Mouse (Mus musculus): ENCODE measurements around the gene Fam173b. TPM values are rescaled to one million over a fixed set of nuclear protein-coding genes. Genes with fewer than 3 reads are reported as not detected.
A peak's percentile ranks its signal among the peaks of the same experiment; 100 is the strongest.

The Fam173b gene
- polyA plus RNA-seq, 1 experiment, result 4.9 TPM

DNA sequence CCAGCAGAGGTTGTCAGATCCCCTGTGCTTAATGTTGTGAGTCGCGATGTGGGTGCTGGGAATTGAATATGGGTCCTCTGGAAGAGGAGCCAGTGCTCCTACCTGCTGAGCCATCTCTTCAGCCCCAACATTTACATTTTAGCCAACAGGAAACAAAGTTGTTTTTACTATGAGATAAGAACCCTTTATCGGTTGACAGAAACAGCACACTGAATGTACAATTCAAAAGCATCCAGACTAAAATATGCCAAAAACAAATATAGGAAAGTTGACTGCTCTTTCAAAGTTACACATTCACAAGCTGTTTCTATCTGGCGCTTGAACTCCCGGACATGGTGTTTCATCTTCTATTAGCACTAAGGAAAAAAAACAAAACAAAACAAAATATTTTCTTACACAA is 15.6 kb upstream of the Fam173b start:
- H3K27me3 ChIP-seq (ENCODE audit: control insufficient read depth, insufficient read depth, low read length), result no peaks in the 10 kb centered on the region

DNA sequence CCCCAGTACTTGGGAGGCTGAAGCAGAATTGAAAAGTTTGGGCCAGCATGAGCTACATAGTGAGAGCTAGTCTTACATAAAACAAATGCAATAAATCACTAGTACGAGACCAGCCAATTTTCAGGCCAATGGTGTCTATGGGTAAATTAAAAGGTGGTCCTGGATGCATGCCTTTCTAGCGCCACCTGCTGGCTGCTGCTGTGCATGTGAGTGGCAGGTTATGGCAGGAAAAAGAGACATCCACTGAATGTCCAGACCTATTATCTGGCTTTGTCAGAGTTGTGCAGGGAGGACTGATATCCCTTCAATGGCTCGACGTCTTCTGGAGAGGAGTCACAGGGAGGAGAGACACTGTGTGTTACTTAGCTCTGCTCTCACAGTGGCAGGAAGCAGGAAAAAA is 15.1 kb upstream of the Fam173b start:
- 2% methylated on average over 4 of the region's 4 CpGs for WGBS
- Histone ChIP-seq H3K27me3 (ENCODE audit: control insufficient read depth, insufficient read depth, low read length) (no peaks in the 10 kb centered on the region), H3K36me3 (ENCODE audit: control insufficient read depth, insufficient read depth, low read length) (peaks cover 9% of the 10 kb centered on the region), H3K27ac (ENCODE audit: insufficient read depth, low read length) (no peak overlapping the region), H3K4me1 (ENCODE audit: control insufficient read depth, insufficient read depth, insufficient read length) (peaks cover 2% of the 10 kb centered on the region; the same call in 1 of the 2 replicates), H3K4me3 (ENCODE audit: extremely low read depth, insufficient read depth, insufficient read length) (no peak overlapping the region)
- DNase-seq (ENCODE audit: low read depth in 1 of 2, low spot score in 2 of 2), result peak; percentile 56 to 80
- peak; percentile 88; the same call in 1 of the 2 replicates for TF ChIP-seq CTCF (IDR thresholded peaks at IDR 0.05; ENCODE audit: extremely low read depth, insufficient read depth, insufficient read length, insufficient replicate concordance)
- no peak for TF ChIP-seq POLR2A (IDR thresholded peaks at IDR 0.05; ENCODE audit: low read depth, low read length)

More for the DNA sequence above, 15.6 kb upstream of the Fam173b start:
- 89% methylated on average over 5 of the region's 5 CpGs for WGBS
- Histone ChIP-seq H3K4me3 (ENCODE audit: extremely low read depth, insufficient read depth, insufficient read length) (no peak overlapping the region), H3K36me3 (ENCODE audit: control insufficient read depth, insufficient read depth, low read length) (peaks cover 7% of the 10 kb centered on the region), H3K27ac (ENCODE audit: insufficient read depth, low read length) (no peak overlapping the region), H3K4me1 (ENCODE audit: control insufficient read depth, insufficient read depth, insufficient read length) (peaks cover 2% of the 10 kb centered on the region; the same call in 1 of the 2 replicates)
- DNase-seq (ENCODE audit: low read depth in 1 of 2, low spot score in 2 of 2), result no peak
- TF ChIP-seq POLR2A (IDR thresholded peaks at IDR 0.05; ENCODE audit: low read depth, low read length), result no peak
- no peak for TF ChIP-seq CTCF (IDR thresholded peaks at IDR 0.05; ENCODE audit: extremely low read depth, insufficient read depth, insufficient read length, insufficient replicate concordance)

DNA sequence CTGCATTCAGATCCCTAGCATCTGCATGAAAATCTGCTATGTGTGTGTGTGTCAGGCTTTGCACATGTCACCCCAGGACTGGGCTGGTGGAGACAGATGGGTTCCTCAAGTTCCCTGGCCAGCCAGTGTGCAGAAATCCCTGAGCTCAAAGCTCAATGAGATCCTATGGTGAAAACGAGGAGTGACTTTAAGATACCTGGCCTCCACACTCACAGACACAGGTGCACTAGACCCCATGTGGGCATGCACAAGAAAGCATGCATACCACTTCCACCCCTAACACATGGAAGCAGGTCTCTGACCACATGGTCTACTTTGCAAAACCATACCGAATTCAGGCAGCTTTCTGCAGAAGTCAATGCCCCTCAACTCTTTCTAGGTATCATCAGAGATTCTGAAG is 13.9 kb upstream of the Fam173b start:
- Histone ChIP-seq H3K4me1 (ENCODE audit: control insufficient read depth, insufficient read depth, insufficient read length) (peaks cover 2% of the 10 kb centered on the region; the same call in 1 of the 2 replicates), H3K36me3 (ENCODE audit: control insufficient read depth, insufficient read depth, low read length) (peaks cover 17% of the 10 kb centered on the region), H3K27ac (ENCODE audit: insufficient read depth, low read length) (no peak overlapping the region), H3K27me3 (ENCODE audit: control insufficient read depth, insufficient read depth, low read length) (no peaks in the 10 kb centered on the region), H3K4me3 (ENCODE audit: extremely low read depth, insufficient read depth, insufficient read length) (no peak overlapping the region)
- TF ChIP-seq CTCF (IDR thresholded peaks at IDR 0.05; ENCODE audit: extremely low read depth, insufficient read depth, insufficient read length, insufficient replicate concordance), result no peak
- no peak for TF ChIP-seq POLR2A (IDR thresholded peaks at IDR 0.05; ENCODE audit: low read depth, low read length)
- 34% methylated on average over 2 of the region's 2 CpGs for WGBS
- no peak for DNase-seq (ENCODE audit: low read depth in 1 of 2, low spot score in 2 of 2)

DNA sequence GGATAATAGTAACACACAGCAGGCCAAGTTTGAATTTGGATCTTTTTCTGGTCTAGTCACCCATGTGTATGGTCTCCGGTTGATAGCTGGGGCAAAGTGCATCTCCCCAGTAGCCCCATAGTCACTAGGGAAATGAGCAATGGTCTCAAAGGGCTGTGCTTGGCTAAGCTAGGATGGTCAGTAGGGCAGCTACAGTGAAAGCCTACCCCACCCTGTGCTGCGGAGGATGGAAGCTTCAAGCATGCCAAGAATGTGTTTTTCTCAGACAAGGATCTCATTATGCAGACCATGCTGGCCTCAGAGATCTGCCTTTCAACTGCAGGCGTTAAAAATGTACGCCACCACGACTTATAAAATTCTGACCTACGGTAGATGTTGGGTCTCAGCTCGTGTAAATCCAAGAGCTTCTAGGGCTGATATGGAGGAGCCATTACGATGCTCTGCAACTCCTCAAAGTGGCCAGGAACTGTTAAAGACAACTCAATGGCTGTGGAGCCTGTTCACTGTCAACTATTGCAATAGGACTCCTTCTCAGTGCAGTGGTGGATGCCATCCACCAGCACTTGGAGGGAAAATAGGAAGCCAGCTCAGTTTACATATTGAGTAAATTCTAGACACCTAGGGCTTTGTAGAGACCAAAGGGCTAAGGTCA is 12.5 kb upstream of the Fam173b start:
- Histone ChIP-seq H3K4me3 (ENCODE audit: extremely low read depth, insufficient read depth, insufficient read length) (no peak overlapping the region), H3K27me3 (ENCODE audit: control insufficient read depth, insufficient read depth, low read length) (no peaks in the 10 kb centered on the region), H3K36me3 (ENCODE audit: control insufficient read depth, insufficient read depth, low read length) (peaks cover 30% of the 10 kb centered on the region), H3K4me1 (ENCODE audit: control insufficient read depth, insufficient read depth, insufficient read length) (peaks cover 2% of the 10 kb centered on the region; the same call in 1 of the 2 replicates), H3K27ac (ENCODE audit: insufficient read depth, low read length) (no peak overlapping the region)
- TF ChIP-seq POLR2A (IDR thresholded peaks at IDR 0.05; ENCODE audit: low read depth, low read length) (no peak), CTCF (IDR thresholded peaks at IDR 0.05; ENCODE audit: extremely low read depth, insufficient read depth, insufficient read length, insufficient replicate concordance) (no peak)
- DNase-seq (ENCODE audit: low read depth in 1 of 2, low spot score in 2 of 2), result no peak
- WGBS, result 84% methylated on average over 8 of the region's 8 CpGs

DNA sequence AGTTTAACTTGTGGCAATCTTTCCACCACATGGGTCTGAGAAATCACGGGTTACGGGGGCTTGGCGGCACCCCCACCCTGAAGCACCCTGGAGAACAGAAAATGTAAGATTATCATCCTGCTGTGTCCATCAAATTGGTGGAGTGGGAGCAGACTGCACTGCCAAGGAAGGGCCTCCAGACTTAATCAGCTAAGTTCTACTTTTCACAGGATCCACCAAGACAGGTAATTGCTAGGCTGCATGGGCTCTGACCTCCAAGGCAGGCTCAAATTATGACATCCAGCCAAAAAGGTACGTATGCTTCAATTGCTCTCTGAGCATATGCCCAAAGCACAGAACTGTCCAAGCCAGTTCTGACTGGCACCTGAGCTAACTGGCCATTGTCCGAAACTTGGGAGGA is 11.5 kb upstream of the Fam173b start:
- Histone ChIP-seq H3K36me3 (ENCODE audit: control insufficient read depth, insufficient read depth, low read length) (peaks cover 38% of the 10 kb centered on the region), H3K4me3 (ENCODE audit: extremely low read depth, insufficient read depth, insufficient read length) (no peak overlapping the region), H3K27me3 (ENCODE audit: control insufficient read depth, insufficient read depth, low read length) (no peaks in the 10 kb centered on the region), H3K4me1 (ENCODE audit: control insufficient read depth, insufficient read depth, insufficient read length) (no peaks in the 10 kb centered on the region), H3K27ac (ENCODE audit: insufficient read depth, low read length) (no peak overlapping the region)
- no peak for DNase-seq (ENCODE audit: low read depth in 1 of 2, low spot score in 2 of 2)
- WGBS, result 91% methylated on average over 5 of the region's 5 CpGs
- TF ChIP-seq CTCF (IDR thresholded peaks at IDR 0.05; ENCODE audit: extremely low read depth, insufficient read depth, insufficient read length, insufficient replicate concordance) (no peak), POLR2A (IDR thresholded peaks at IDR 0.05; ENCODE audit: low read depth, low read length) (no peak)

DNA sequence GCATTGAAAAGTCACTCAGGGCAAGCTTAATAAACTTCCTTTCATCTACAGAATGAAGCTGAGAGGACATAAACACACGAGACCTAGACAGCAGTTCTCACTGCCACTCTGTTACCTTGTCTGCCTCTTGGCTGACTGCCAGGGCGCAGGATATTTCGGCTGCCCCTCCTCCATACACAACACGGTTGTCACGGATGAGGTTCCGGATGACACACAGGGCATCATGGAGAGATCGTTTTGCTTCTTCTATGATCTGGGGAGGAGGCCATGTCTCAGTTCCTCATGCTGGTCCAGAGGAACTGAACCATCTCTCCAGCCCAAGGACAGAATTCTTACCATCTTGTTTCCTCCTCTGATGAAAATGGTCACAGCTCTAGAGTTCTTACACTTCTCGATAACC is 9.1 kb upstream of the Fam173b start:
- 91% methylated on average over 8 of the region's 8 CpGs for WGBS
- Histone ChIP-seq H3K27ac (ENCODE audit: insufficient read depth, low read length) (no peak overlapping the region), H3K27me3 (ENCODE audit: control insufficient read depth, insufficient read depth, low read length) (no peaks in the 10 kb centered on the region), H3K4me1 (ENCODE audit: control insufficient read depth, insufficient read depth, insufficient read length) (no peaks in the 10 kb centered on the region), H3K36me3 (ENCODE audit: control insufficient read depth, insufficient read depth, low read length) (peaks cover 43% of the 10 kb centered on the region), H3K4me3 (ENCODE audit: extremely low read depth, insufficient read depth, insufficient read length) (no peak overlapping the region)
- no peak for DNase-seq (ENCODE audit: low read depth in 1 of 2, low spot score in 2 of 2)
- TF ChIP-seq POLR2A (IDR thresholded peaks at IDR 0.05; ENCODE audit: low read depth, low read length), result no peak
- TF ChIP-seq CTCF (IDR thresholded peaks at IDR 0.05; ENCODE audit: extremely low read depth, insufficient read depth, insufficient read length, insufficient replicate concordance), result no peak

DNA sequence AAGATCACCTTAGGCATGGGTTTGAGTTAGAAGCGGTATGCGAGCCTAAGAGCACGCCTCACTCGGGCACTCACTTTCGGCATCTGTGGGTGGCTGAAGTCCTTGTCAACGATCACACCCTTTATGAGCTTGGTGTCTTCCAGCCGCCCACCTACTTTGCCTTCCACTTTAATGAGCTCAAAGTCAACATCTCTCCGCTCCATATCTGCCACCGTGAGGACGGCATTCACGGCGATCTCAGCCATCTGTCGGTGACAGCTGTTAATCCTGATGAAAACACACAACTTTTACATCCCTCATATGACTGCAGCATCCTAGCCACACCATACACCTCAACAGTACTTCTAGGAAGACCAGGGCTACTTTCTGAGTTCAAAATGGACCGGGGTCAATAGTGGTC is 7.4 kb upstream of the Fam173b start:
- no peak for TF ChIP-seq POLR2A (IDR thresholded peaks at IDR 0.05; ENCODE audit: low read depth, low read length)
- TF ChIP-seq CTCF (IDR thresholded peaks at IDR 0.05; ENCODE audit: extremely low read depth, insufficient read depth, insufficient read length, insufficient replicate concordance), result no peak
- Histone ChIP-seq H3K4me1 (ENCODE audit: control insufficient read depth, insufficient read depth, insufficient read length) (no peaks in the 10 kb centered on the region; the same call in 1 of the 2 replicates), H3K4me3 (ENCODE audit: extremely low read depth, insufficient read depth, insufficient read length) (no peak overlapping the region), H3K36me3 (ENCODE audit: control insufficient read depth, insufficient read depth, low read length) (peaks cover 42% of the 10 kb centered on the region), H3K27ac (ENCODE audit: insufficient read depth, low read length) (no peak overlapping the region), H3K27me3 (ENCODE audit: control insufficient read depth, insufficient read depth, low read length) (no peaks in the 10 kb centered on the region)
- WGBS, result 94% methylated on average over 14 of the region's 14 CpGs
- DNase-seq (ENCODE audit: low read depth in 1 of 2, low spot score in 2 of 2), result no peak
